Mouse (Mus musculus) c-Kit-positive CD71-positive TER-119-negative erythroid progenitor cells, embryonic 14.5 days (primary cell): ENCODE data around the gene Gm10057.
"Not testable (repeated sequence)": the region's sequence is repeated elsewhere in the genome, so short reads cannot be mapped to it uniquely, and the experiment has no call there.

Experiments used
- DNase-seq: peaks from one replicate; pipeline ENCODE4 v3.0.0-alpha.2; 2013; ENCODE audit warnings: low read depth

Gene Gm10057

GRCm38 (mm10) chrX:154054939-154055338 lies at the start of gene Gm10057:
Gene Gm10057 (minus strand): TSS chrX:154055039.
- DNase-seq: not testable (repeated sequence)

GRCm38 (mm10) chrX:154033727-154034126 lies 21.1 kb downstream of the Gm10057 start, which contains the start of gene 4921511M17Rik:
Gene 4921511M17Rik (minus strand): TSS chrX:154033827.
- not testable (repeated sequence) for DNase-seq

GRCm38 (mm10) chrX:154012540-154012939 lies 42.3 kb downstream of the Gm10057 start, which contains the start of gene Samt1:
Gene Samt1 (minus strand): TSS chrX:154012640.
- not testable (repeated sequence) for DNase-seq
